In genomic region chr11:85499561-85499960, GRCm38 (mm10) we compare ENCODE assay signal across 23 mouse cellular contexts.
DNase-seq lines count a peak whose midpoint lies in the region; ATAC-seq and TF ChIP-seq lines count a peak whose summit lies in the region.
"Had no signal": no experiment of that assay in that cellular context is flagged by ENCODE, and none has a peak within 500 bp of the region (broad histone marks: within the 10 kb centered on the region; RNA-seq: fewer than 3 reads in every experiment).

No protein-coding gene starts in this region.

- H3K9ac ChIP-seq in CH12.LX (ENCODE audit: insufficient read depth, low read depth) (no peak overlapping the region), ES-E14 (ENCODE audit: insufficient read depth, low read depth, low read length, poor library complexity, severe bottlenecking) (no peak overlapping the region)
- no peak overlapping the region for H3K9ac ChIP-seq in embryonic facial prominence, embryonic 13.5 days
- H3K9ac ChIP-seq in liver, postnatal 0 days (replicated peaks): no peak overlapping the region
- H3K9ac ChIP-seq: embryonic facial prominence, embryonic 15.5 days; forebrain, embryonic 12.5 days had no signal

- no peak for TF ChIP-seq POLR2A in CH12.LX (IDR thresholded peaks at IDR 0.05; ENCODE audit: low read depth, low read length)

- in situ Hi-C loops in CH12.LX (cut with MboI; ENCODE audit: low pct_ligation_motif_present, low pct_unique_long_range_greater_than_20kb, low sequenced_read_pairs): no loop called here
- in situ Hi-C loops in ES-E14 (cut with MboI; ENCODE audit: low sequenced_read_pairs in 2 of 2, unreplicated experiment in 2 of 2): no loop called here

- H3K27ac ChIP-seq in CH12.LX (ENCODE audit: insufficient read depth, low read depth) (no peak overlapping the region), ES-E14 (ENCODE audit: insufficient read depth, low read depth, low read length, poor library complexity, severe bottlenecking) (no peak overlapping the region)
- 0 out of 2 replicates have a peak overlapping the region, but pooled peaks have one; percentile 24 for H3K27ac ChIP-seq in embryonic facial prominence, embryonic 10.5 days (replicated peaks)
- H3K27ac ChIP-seq in embryonic facial prominence, embryonic 13.5 days: peak overlapping the region; percentile 13; the same call in 1 of the 2 replicates
- no peak overlapping the region for H3K27ac ChIP-seq in liver, postnatal 0 days (ENCODE audit: low read depth)
- H3K27ac ChIP-seq: embryonic facial prominence, embryonic 15.5 days; forebrain, embryonic 10.5 days; forebrain, embryonic 12.5 days had no signal

- WGBS in embryonic facial prominence, embryonic 10.5 days: 79% methylated on average over 5 of the region's 5 CpGs
- WGBS in embryonic facial prominence, embryonic 13.5 days: 43% methylated on average over 5 of the region's 5 CpGs
- WGBS in liver, postnatal 0 days (ENCODE audit: insufficient replicate concordance): 79% methylated on average over 5 of the region's 5 CpGs

- no peak for DNase-seq in CH12.LX (ENCODE audit: extremely low read depth)
- no peak for DNase-seq in ES-E14 (ENCODE audit: low read depth, low spot score)
- DNase-seq in embryonic facial prominence, embryonic 10.5 days (ENCODE audit: low spot score): no peak
- no peak for DNase-seq in liver, postnatal 0 days
- no peak for DNase-seq in right cerebral cortex, postnatal 10 days (ENCODE audit: low spot score in 2 of 2)
- no peak for DNase-seq in urinary bladder, postnatal 25 days (ENCODE audit: low spot score)
- DNase-seq: adrenal gland, adult 8-10 months; adrenal gland, postnatal 14 days; adrenal gland, postnatal 36 days; cerebellum, adult 11-12 months; cerebellum, adult 2 months; cerebellum, adult 9-10 months; cerebellum, postnatal 10 days; cerebellum, postnatal 25 days had no signal

- H3K9me3 ChIP-seq in CH12.LX (replicated peaks; ENCODE audit: low read length): no peaks in the 10 kb centered on the region
- no peaks in the 10 kb centered on the region for H3K9me3 ChIP-seq in ES-E14 (ENCODE audit: control insufficient read depth, insufficient read depth, low read depth, low read length)
- no peaks in the 10 kb centered on the region for H3K9me3 ChIP-seq in embryonic facial prominence, embryonic 10.5 days
- H3K9me3 ChIP-seq in embryonic facial prominence, embryonic 13.5 days: no peaks in the 10 kb centered on the region
- H3K9me3 ChIP-seq in liver, postnatal 0 days (ENCODE audit: low read length): no peaks in the 10 kb centered on the region
- H3K9me3 ChIP-seq: embryonic facial prominence, embryonic 15.5 days; forebrain, embryonic 10.5 days; forebrain, embryonic 12.5 days had no signal

- peaks cover 0 to 2% of the 10 kb centered on the region in 2 experiments for H3K36me3 ChIP-seq in CH12.LX (replicated peaks in 1 of 2; ENCODE audit: control insufficient read depth in 1 of 2, insufficient read depth in 1 of 2, low read length in 1 of 2)
- H3K36me3 ChIP-seq in ES-E14 (ENCODE audit: control insufficient read depth, insufficient read depth, low read length, poor library complexity, severe bottlenecking): no peaks in the 10 kb centered on the region
- H3K36me3 ChIP-seq in embryonic facial prominence, embryonic 10.5 days (replicated peaks): no peaks in the 10 kb centered on the region; the same call in 1 of the 2 replicates
- no peaks in the 10 kb centered on the region for H3K36me3 ChIP-seq in embryonic facial prominence, embryonic 13.5 days
- no peaks in the 10 kb centered on the region for H3K36me3 ChIP-seq in liver, postnatal 0 days (replicated peaks; ENCODE audit: insufficient read depth, low read length)
- H3K36me3 ChIP-seq: embryonic facial prominence, embryonic 15.5 days; forebrain, embryonic 10.5 days; forebrain, embryonic 12.5 days had no signal

- H3K4me3 ChIP-seq in CH12.LX (replicated peaks in 1 of 3; ENCODE audit: low read depth in 2 of 3, low read length in 2 of 3, poor library complexity in 1 of 3): no peak overlapping the region
- H3K4me3 ChIP-seq in ES-E14 (ENCODE audit: insufficient read depth in 1 of 2, low read depth in 1 of 2, low read length in 2 of 2, poor library complexity in 1 of 2, severe bottlenecking in 1 of 2): no peak overlapping the region
- no peak overlapping the region for H3K4me3 ChIP-seq in embryonic facial prominence, embryonic 10.5 days
- no peak overlapping the region for H3K4me3 ChIP-seq in embryonic facial prominence, embryonic 13.5 days
- H3K4me3 ChIP-seq in liver, postnatal 0 days (ENCODE audit: low read depth, low read length): no peak overlapping the region
- H3K4me3 ChIP-seq: embryonic facial prominence, embryonic 15.5 days; erythroblast, embryonic 14.5 days; forebrain, embryonic 10.5 days; forebrain, embryonic 12.5 days had no signal

- ATAC-seq in embryonic facial prominence, embryonic 13.5 days (ENCODE audit: insufficient number of reproducible peaks, insufficient read depth, low FRiP score, low TSS enrichment, low read depth): no peak
- ATAC-seq in liver, postnatal 0 days: no peak
- ATAC-seq: activated CD4-positive, CD25-positive, alpha-beta regulatory T cell, adult 4 months; forebrain, embryonic 14.5 days; forebrain, embryonic 16.5 days; Patski had no signal

- TF ChIP-seq CTCF in CH12.LX (conservative IDR thresholded peaks at IDR 0.05 in 1 of 2, IDR thresholded peaks at IDR 0.05 in 1 of 2; ENCODE audit: low read depth in 2 of 2, low read length in 2 of 2): no peak
- TF ChIP-seq CTCF in liver, postnatal 0 days (IDR thresholded peaks at IDR 0.05; ENCODE audit: low read depth): no peak

- H3K4me1 ChIP-seq in CH12.LX (ENCODE audit: control insufficient read depth in 1 of 2, insufficient read depth in 2 of 2) (no peaks in the 10 kb centered on the region), ES-E14 (ENCODE audit: control insufficient read depth in 2 of 2, insufficient read depth in 2 of 2, low read length in 2 of 2, poor library complexity in 1 of 2) (no peaks in the 10 kb centered on the region)
- peaks cover 15% of the 10 kb centered on the region for H3K4me1 ChIP-seq in embryonic facial prominence, embryonic 10.5 days
- peaks cover 14% of the 10 kb centered on the region for H3K4me1 ChIP-seq in embryonic facial prominence, embryonic 13.5 days
- no peaks in the 10 kb centered on the region for H3K4me1 ChIP-seq in liver, postnatal 0 days (ENCODE audit: insufficient read depth)
- H3K4me1 ChIP-seq: forebrain, embryonic 10.5 days; forebrain, embryonic 12.5 days had no signal

- no peak for TF ChIP-seq EP300 in CH12.LX (IDR thresholded peaks at IDR 0.05; ENCODE audit: low read length)
- TF ChIP-seq EP300 in liver, postnatal 0 days (IDR thresholded peaks at IDR 0.05; ENCODE audit: low read depth): no peak

- TF ChIP-seq RAD21 in CH12.LX (IDR thresholded peaks at IDR 0.05; ENCODE audit: low read depth, low read length): no peak

- no peak overlapping the region for H3K4me2 ChIP-seq in CH12.LX (ENCODE audit: insufficient read depth, low read depth, poor library complexity, severe bottlenecking)
- H3K4me2 ChIP-seq in embryonic facial prominence, embryonic 13.5 days: no peak overlapping the region
- no peak overlapping the region for H3K4me2 ChIP-seq in liver, postnatal 0 days (ENCODE audit: low read depth, low read length)
- H3K4me2 ChIP-seq: embryonic facial prominence, embryonic 15.5 days; forebrain, embryonic 12.5 days had no signal

- H3K79me2 ChIP-seq in CH12.LX (replicated peaks; ENCODE audit: control insufficient read depth, extremely low read depth, insufficient read depth, poor library complexity, severe bottlenecking): no peaks in the 10 kb centered on the region

- dilution Hi-C loops in CH12.LX (cut with MboI; ENCODE audit: extremely low pct_ligation_motif_present, extremely low pct_unique_long_range_greater_than_20kb, low sequenced_read_pairs): no loop called here

- H3K27me3 ChIP-seq in CH12.LX (replicated peaks): no peaks in the 10 kb centered on the region
- H3K27me3 ChIP-seq in embryonic facial prominence, embryonic 10.5 days (replicated peaks; ENCODE audit: low read depth, poor library complexity, severe bottlenecking): no peaks in the 10 kb centered on the region
- H3K27me3 ChIP-seq in embryonic facial prominence, embryonic 13.5 days: no peaks in the 10 kb centered on the region
- H3K27me3 ChIP-seq in liver, postnatal 0 days (ENCODE audit: insufficient read depth, low read length): no peaks in the 10 kb centered on the region
- H3K27me3 ChIP-seq: embryonic facial prominence, embryonic 15.5 days; forebrain, embryonic 12.5 days; Patski had no signal

TF ChIP-seq in CH12.LX, 34 proteins besides CTCF, POLR2A, EP300 and RAD21:
- no peak for TF ChIP-seq IRF4 (IDR thresholded peaks at IDR 0.05; ENCODE audit: low read depth, low read length)
- TF ChIP-seq MAFK (IDR thresholded peaks at IDR 0.05; ENCODE audit: insufficient replicate concordance, low read length): peak; percentile 66

TF ChIP-seq in ES-E14, 5 proteins besides CTCF, POLR2A, EP300 and RAD21:
- TF ChIP-seq CHD2 (IDR thresholded peaks at IDR 0.05; ENCODE audit: low read depth, low read length) (no peak), MAFK (IDR thresholded peaks at IDR 0.05; ENCODE audit: insufficient read depth, low read depth, low read length) (peak; percentile 35; the same call in 1 of the 2 replicates)

Comparison
In these comparisons a context has a peak if more than half of its experiments do, and no peak if none do; other contexts are left out.
1. H3K27ac ChIP-seq: peak in embryonic facial prominence, embryonic 10.5 days (single experiment) and embryonic facial prominence, embryonic 13.5 days (single experiment); none in CH12.LX (single experiment), ES-E14 (single experiment) and liver, postnatal 0 days (single experiment).